Mouse (Mus musculus) large intestine, adult 2 months (tissue): ENCODE data around the gene Dhx32. TPM values are rescaled to one million over a fixed set of nuclear protein-coding genes. Genes with fewer than 3 reads are reported as not detected.
"Not testable (repeated sequence)": the region's sequence is repeated elsewhere in the genome, so short reads cannot be mapped to it uniquely, and the experiment has no call there.

Source experiments
- DNase-seq: peaks from one replicate; pipeline ENCODE4 v3.0.0-alpha.2; 2012; ENCODE audit warnings: low read depth, low spot score
- WGBS: fragments of 180-500 bp; shearing (Covaris S2); methylation state at CpG from one replicate; pipeline ENCODE4 v1.1.7; 2018; 5-methylcytosine and 5-hydroxymethylcytosine counted together
- polyA plus RNA-seq: library from polyadenylated mRNA; depleted of rRNA; stranded (reverse); fragments of >200 nt; gene quantifications from 2 replicates; pipeline ENCODE4 v1.2.3, GENCODE M21; 2012

The Dhx32 gene
- polyA plus RNA-seq, 1 experiment = 35.9 TPM

- DNase-seq = no peak
Observed at GRCm38 (mm10) chr7:133731971-133732645, 50.4 kb downstream of the Dhx32 start.

GRCm38 (mm10) chr7:133730324-133731191 lies 52.0 kb downstream of the Dhx32 start:
- no peak for DNase-seq
- 77% methylated on average over 11 of the region's 11 CpGs for WGBS

More at GRCm38 (mm10) chr7:133731971-133732645, 50.4 kb downstream of the Dhx32 start:
- WGBS = 65% methylated on average over 4 of the region's 4 CpGs

DNA sequence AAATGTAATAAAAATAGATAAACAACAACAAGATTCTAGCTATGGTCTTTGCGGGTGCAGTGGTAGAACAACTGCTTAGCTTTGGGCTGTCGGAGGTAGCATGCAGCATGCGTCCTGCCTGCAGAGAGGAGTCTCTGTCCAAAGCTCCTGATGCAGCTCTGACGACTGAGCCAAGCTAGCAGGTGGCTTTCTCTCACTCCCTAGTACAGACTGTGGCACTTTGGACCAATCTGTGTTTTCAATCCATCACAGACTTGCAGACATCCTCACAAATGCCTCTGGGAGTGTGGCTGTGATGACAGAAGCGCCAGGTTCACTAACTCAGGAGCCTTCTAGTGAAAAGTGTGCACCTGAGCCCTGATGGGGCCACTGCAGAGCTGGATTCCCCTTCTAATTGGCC lies 53.2 kb downstream of the Dhx32 start:
- 80% methylated on average over 5 of the region's 5 CpGs for WGBS

GRCm38 (mm10) chr7:133727027-133727426 lies 55.5 kb downstream of the Dhx32 start:
- DNase-seq = no peak
- WGBS = 85% methylated on average over 6 of the region's 6 CpGs

More for the DNA sequence above, 53.2 kb downstream of the Dhx32 start:
- no peak for DNase-seq

- DNase-seq = no peak
- 71% methylated on average over 10 of the region's 10 CpGs for WGBS
Observed at GRCm38 (mm10) chr7:133725571-133725970, 57.0 kb downstream of the Dhx32 start.

GRCm38 (mm10) chr7:133724844-133725243 lies 57.7 kb downstream of the Dhx32 start:
- WGBS = 77% methylated on average over 10 of the region's 10 CpGs
- no peak for DNase-seq

- WGBS = 88% methylated on average over 11 of the region's 11 CpGs
- no peak for DNase-seq
Observed at GRCm38 (mm10) chr7:133720616-133721015, 61.9 kb downstream of the Dhx32 start.

GRCm38 (mm10) chr7:133718580-133718979 lies 63.9 kb downstream of the Dhx32 start:
- WGBS = 100% methylated on average over 1 of the region's 1 CpGs
- no peak for DNase-seq

DNA sequence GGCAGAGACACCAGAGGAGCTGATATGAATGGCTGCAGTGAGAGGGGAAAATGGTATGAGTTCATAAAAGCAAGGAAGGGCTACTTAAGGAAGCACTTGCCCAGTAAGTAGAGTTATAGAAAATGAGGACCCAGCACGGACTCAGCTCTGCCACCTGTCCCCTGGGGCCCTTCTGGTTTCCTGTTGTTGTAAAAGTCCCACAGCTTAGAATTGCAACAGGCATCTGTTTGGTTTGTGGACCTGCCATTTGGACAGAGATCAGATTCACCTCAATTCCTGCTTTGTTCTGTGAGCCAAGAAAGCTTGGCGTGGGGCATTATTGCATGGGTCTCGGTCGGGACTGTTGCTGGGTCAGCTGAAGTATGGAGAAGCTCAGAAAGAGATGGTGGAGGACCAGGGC lies 67.1 kb downstream of the Dhx32 start:
- 38% methylated on average over 4 of the region's 4 CpGs for WGBS
- DNase-seq = no peak

GRCm38 (mm10) chr7:133707301-133707700 lies 75.2 kb downstream of the Dhx32 start:
- no peak for DNase-seq
- WGBS = 85% methylated on average over 2 of the region's 2 CpGs

- DNase-seq = no peak
- 98% methylated on average over 7 of the region's 7 CpGs for WGBS
Observed at GRCm38 (mm10) chr7:133703906-133704305, 78.6 kb downstream of the Dhx32 start.

GRCm38 (mm10) chr7:133702333-133702732 lies 80.2 kb downstream of the Dhx32 start:
- DNase-seq = no peak
- 88% methylated on average over 10 of the region's 10 CpGs for WGBS

DNA sequence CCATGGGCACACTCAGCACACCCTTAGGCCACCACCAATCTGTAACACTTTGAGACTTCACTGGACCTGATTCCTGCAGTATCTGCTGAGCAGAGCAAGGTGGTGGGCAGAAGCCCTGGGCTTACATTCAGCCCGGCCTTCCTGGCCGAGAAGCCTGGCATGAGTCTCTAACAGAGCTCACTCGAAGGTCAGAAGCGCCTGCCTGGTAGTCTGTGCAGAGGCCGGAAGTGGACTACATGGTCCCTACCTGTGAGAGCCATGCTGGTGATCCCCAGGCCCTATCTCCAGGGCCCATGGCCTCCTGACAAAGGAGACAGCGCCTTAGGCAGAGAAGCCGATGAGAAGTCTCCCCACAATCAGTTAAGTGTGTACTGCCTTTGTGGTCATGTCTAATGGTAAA lies 81.2 kb downstream of the Dhx32 start:
- DNase-seq = no peak
- WGBS = 97% methylated on average over 7 of the region's 7 CpGs

DNA sequence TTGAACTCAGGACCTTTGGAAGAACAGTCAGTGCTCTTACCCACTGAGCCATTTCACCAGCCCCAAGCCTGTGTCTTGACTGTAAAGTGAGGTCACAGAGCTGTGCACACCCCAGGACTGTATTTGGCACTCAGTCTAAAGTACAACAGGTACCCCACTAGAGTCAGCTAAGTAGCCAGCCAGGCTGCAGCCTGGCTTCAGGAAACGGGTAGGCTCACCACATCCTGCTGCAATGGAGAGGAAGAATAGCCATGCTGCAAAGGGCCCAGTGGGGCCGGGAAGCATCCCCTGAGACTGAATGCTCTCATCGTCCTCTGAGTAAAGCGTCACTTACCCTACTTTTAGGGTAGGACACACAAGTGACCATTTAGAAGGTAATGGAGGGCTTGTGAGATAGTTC lies 82.6 kb downstream of the Dhx32 start:
- 84% methylated on average over 4 of the region's 4 CpGs for WGBS
- no peak for DNase-seq

GRCm38 (mm10) chr7:133698021-133698709 lies 84.4 kb downstream of the Dhx32 start:
- WGBS = 88% methylated on average over 12 of the region's 12 CpGs
- DNase-seq = no peak

DNA sequence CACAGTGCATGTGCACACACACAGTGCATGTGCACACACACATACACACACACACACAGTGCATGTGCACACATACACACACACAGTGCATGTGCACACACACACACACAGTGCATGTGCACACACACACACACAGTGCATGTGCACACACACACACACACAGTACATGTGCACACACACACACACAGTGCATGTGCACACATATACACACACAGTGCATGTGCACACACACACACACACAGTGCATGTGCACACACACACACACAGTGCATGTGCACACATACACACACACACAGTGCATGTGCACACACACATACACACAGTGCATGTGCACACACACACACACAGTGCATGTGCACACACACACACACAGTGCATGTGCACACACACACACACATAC lies 96.9 kb downstream of the Dhx32 start:
- DNase-seq = not testable (repeated sequence)

- DNase-seq = no peak
- WGBS = 96% methylated on average over 6 of the region's 6 CpGs
Observed at GRCm38 (mm10) chr7:133684701-133685100, 97.8 kb downstream of the Dhx32 start.

GRCm38 (mm10) chr7:133684110-133684509 lies 98.4 kb downstream of the Dhx32 start:
- no peak for DNase-seq
- WGBS = 87% methylated on average over 5 of the region's 5 CpGs

GRCm38 (mm10) chr7:133683626-133684025 lies 98.9 kb downstream of the Dhx32 start:
- WGBS = 90% methylated on average over 5 of the region's 5 CpGs
- no peak for DNase-seq

- 86% methylated on average over 3 of the region's 3 CpGs for WGBS
- no peak for DNase-seq
Observed at GRCm38 (mm10) chr7:133679961-133680360, 102.6 kb downstream of the Dhx32 start, which contains the start of gene Mmp21. Mmp21 (minus strand) TSS chr7:133680061.
